Mouse (Mus musculus) erythroblast, embryonic 14.5 days (primary cell): ENCODE results near the gene Bcl9l. TPM values are rescaled to one million over a fixed set of nuclear protein-coding genes. Genes with fewer than 3 reads are reported as not detected.

Experiments used
- H3K27me3 ChIP-seq: 2 replicates; pipeline ENCODE4 v1.6.1; 2012; ENCODE audit warnings: inconsistent platforms; ENCODE audit not compliant: control insufficient read depth
- H3K36me3 ChIP-seq: 2 replicates; pipeline ENCODE4 v1.6.1; 2012; ENCODE audit warnings: mild to moderate bottlenecking, inconsistent platforms; ENCODE audit not compliant: control insufficient read depth
- H3K4me1 ChIP-seq: 2 replicates; pipeline ENCODE4 v1.6.1; 2012; ENCODE audit warnings: inconsistent platforms; ENCODE audit not compliant: control insufficient read depth
- H3K4me3 ChIP-seq: replicated peaks from 2 replicates; pipeline ENCODE3; 2012; ENCODE audit warnings: moderate library complexity, mild to moderate bottlenecking, inconsistent platforms
- H3K9me3 ChIP-seq: 2 replicates; pipeline ENCODE4 v1.6.1; 2012; ENCODE audit warnings: low read length, inconsistent platforms, mixed read lengths; ENCODE audit not compliant: control insufficient read depth
- GATA1 ChIP-seq: IDR thresholded peaks from 2 replicates; pipeline ENCODE4 v1.6.1; 2012; ENCODE audit warnings: low read length, inconsistent platforms, mixed read lengths
- TAL1 ChIP-seq: IDR thresholded peaks from 3 replicates; pipeline ENCODE4 v1.6.1; 2012; ENCODE audit warnings: low read length, inconsistent platforms, mixed read lengths
- polyA plus RNA-seq: library from polyadenylated mRNA; stranded (reverse); fragments of >175 nt; gene quantifications from 2 replicates; pipeline ENCODE4 v1.2.3, GENCODE M21; 2012

The Bcl9l gene
- polyA plus RNA-seq, 1 experiment = 0.06 TPM

DNA sequence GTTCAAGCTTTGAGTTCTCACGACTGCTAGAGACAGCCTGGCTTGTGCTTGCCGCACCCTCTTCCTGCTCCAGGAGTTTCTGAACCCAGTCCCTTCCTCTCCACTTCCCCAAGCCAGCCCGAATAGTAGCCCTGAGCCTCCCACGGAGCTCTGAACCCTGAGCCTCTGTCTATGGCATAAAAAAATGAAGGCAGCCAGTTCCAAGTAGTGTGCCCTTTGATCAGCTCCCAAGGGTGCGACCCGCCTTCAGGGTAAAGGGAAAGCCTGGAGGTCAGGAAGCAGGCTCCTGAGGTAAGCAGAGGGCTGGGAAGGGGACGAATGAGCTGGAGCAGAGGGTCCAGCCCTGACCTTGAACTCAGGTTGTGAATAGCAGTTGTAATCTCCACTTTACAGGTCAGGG lies 14.4 kb upstream of the Bcl9l start:
- H3K27me3 ChIP-seq = no peaks in the 10 kb centered on the region; the same call in 1 of the 2 replicates
- no peak for TF ChIP-seq GATA1
- no peak for TF ChIP-seq TAL1
- H3K4me3 ChIP-seq = no peak overlapping the region

DNA sequence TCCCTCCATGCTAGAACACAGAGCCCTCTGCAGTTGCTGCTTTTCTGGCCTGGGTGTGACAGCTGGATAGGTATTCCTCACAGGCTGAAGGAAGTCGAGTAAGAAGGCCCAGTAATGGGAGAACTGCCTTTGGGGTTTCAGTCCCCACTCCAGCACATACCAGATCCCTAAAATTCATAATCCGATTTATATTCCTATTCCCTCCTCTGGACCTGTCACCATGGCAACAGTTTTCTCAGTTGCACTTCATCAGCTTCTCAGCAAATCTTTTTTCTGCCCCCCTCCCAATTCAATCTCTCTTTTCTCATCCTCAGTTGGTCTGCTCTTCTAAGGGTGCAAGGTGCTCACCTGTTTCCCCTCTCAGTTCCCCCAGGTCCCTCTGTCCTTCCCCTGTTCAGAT lies 13.8 kb upstream of the Bcl9l start:
- no peaks in the 10 kb centered on the region for H3K36me3 ChIP-seq
- no peaks in the 10 kb centered on the region for H3K4me1 ChIP-seq
- TF ChIP-seq TAL1 (no peak), GATA1 (no peak)
- no peak overlapping the region for H3K4me3 ChIP-seq
- H3K9me3 ChIP-seq = no peaks in the 10 kb centered on the region
- H3K27me3 ChIP-seq = no peaks in the 10 kb centered on the region; the same call in 1 of the 2 replicates

More for the DNA sequence above, 14.4 kb upstream of the Bcl9l start:
- H3K9me3 ChIP-seq = no peaks in the 10 kb centered on the region
- H3K4me1 ChIP-seq = no peaks in the 10 kb centered on the region
- H3K36me3 ChIP-seq = no peaks in the 10 kb centered on the region

DNA sequence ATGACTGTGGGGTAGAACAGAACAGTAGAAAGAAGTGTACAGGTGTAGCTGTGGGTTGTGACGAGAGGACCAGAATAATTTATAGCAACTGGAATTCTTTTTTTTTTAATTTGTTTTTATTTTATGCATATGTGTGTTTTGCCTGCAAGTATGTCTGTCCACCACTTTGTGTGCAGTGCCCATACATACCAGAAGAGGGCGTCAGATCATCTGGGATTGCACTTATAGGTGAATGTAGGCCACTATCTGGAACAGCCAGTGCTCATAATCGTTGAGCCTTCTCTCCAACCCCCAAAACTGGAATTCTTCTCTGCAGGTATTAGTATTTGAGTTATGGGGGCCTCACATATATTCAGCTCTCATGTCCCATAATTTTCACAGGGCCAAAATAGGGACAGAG lies 9.4 kb upstream of the Bcl9l start:
- no peak for TF ChIP-seq TAL1
- no peak for TF ChIP-seq GATA1
- peaks cover 11% of the 10 kb centered on the region for H3K27me3 ChIP-seq
- peaks cover 6% of the 10 kb centered on the region for H3K4me1 ChIP-seq
- H3K4me3 ChIP-seq = no peak overlapping the region
- no peaks in the 10 kb centered on the region for H3K9me3 ChIP-seq
- H3K36me3 ChIP-seq = no peaks in the 10 kb centered on the region

DNA sequence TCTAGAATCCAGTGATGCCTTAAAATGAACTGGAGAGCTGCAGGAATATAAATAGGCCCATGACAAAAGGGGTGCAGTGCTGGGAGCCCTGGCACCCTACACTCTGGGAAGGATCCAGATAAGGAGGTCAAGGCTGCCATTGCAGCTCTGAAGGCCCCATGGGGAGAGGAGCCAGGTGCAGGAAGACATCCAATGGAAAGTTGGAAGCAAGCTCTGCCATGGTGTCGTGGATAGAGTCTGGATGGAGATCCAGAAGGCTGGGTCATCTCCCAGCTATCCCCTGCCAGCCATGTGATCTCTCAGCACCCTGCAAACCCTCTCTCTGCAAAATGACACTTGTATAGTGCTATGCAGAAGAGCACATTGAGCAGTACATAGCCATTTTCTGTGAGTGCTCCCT lies 8.3 kb upstream of the Bcl9l start:
- Histone ChIP-seq H3K4me3 (no peak overlapping the region), H3K27me3 (peaks cover 22% of the 10 kb centered on the region), H3K4me1 (peaks cover 16% of the 10 kb centered on the region), H3K36me3 (no peaks in the 10 kb centered on the region), H3K9me3 (no peaks in the 10 kb centered on the region)
- TF ChIP-seq TAL1 = no peak
- TF ChIP-seq GATA1 = no peak

DNA sequence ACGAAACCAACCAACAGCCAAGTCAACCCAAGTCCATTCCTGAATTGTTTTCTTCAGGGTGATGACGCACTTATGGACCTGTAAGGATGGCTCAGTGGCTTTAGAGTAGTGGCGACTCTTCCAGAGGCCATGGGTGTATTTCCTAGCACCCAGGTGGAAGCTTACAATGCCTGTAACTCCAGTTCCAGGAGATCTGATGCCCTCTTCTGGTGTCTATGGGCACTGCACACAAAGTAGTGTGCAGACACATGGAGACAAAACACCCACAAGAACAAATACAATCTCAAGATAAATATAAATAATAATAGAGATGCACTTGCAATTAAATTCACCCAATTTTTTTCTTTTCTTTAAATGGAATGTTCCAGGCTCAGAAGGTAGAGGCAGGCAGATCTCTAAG lies 6.7 kb upstream of the Bcl9l start:
- TF ChIP-seq GATA1 (no peak), TAL1 (no peak)
- no peaks in the 10 kb centered on the region for H3K36me3 ChIP-seq
- peaks cover 23% of the 10 kb centered on the region for H3K4me1 ChIP-seq
- H3K27me3 ChIP-seq = peaks cover 38% of the 10 kb centered on the region
- no peak overlapping the region for H3K4me3 ChIP-seq
- H3K9me3 ChIP-seq = no peaks in the 10 kb centered on the region

DNA sequence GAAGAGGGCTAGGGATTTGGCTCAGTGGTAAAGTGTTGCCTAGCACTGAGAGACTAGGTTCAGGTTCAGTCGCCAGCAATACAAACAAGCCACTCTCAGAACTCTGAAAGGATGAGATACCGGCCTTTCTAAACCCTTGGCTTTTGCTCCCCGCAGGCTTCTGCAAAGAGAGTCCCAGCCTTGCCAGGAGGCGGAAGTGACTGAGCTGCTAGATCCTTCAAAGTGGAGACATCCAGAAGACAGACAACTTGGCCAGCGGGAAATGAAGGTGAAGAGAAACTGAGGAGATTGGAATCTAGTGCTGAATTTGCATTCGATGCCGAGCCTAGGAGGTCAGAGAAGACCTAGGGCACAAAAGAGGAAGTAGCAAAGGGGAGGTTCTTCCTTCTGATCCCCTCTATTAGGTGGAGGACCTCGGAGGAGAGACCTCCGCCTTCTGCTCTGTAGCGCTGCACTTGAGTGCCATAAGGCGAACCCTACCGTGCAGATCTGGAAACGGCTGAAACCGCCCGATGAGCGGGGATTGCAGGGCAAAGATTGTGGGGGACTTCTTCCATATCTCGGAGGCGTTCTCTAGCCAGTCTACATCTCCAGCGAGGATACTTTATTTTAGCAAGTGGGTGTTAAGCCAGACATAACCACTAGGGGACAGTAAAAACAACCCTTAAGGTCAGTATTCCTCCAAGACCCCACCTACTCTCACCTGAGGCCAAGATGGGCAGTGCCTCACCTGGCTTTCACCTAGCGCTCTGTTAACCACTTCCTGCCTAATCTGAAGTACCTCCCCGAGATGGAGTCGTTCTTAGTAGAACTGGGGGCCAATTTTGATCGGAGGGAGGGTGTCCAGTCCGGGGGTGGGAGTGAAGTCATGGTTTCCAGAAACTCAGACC lies 5.0 kb upstream of the Bcl9l start:
- peaks cover 23% of the 10 kb centered on the region for H3K4me1 ChIP-seq
- peak overlapping the region; percentile 40 for H3K4me3 ChIP-seq
- no peaks in the 10 kb centered on the region for H3K36me3 ChIP-seq
- no peaks in the 10 kb centered on the region for H3K9me3 ChIP-seq
- peaks cover 55% of the 10 kb centered on the region for H3K27me3 ChIP-seq
- TF ChIP-seq TAL1 (no peak), GATA1 (no peak)

DNA sequence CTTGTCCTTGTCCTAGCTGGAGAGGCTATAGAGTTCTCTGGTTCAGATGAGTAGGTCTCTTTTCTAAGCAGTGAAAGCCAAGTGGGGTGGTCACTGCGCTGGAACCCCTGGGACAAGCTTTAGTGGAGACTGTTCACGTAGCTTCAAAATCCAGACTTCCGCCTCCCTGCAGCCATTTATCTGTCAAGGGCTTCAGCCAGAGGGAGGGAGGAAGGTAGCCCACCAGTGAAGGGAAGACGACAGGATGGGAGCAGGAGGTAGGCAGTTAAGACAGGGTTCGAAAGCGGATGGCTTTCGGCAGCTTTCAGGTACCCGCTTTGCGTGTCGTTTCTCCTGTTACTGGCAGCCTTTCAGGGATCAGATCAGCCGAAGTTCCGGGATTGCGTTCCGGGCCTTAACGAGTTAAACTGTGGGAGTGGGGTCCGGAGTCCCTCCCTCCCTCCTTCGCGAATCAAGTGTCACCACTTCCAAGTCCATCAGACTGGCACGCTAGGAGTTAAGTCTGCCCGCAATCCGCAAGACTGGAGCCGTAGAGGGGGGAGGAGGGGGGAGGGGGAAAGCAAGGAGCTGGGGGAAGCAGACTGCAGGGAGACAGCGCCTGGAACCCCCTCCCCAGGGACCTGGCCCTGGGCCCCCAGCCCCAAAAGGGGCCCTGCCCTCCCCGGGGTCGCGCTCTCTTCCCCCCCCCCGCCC lies 4.2 kb upstream of the Bcl9l start:
- peaks cover 27% of the 10 kb centered on the region for H3K4me1 ChIP-seq
- H3K9me3 ChIP-seq = no peaks in the 10 kb centered on the region
- H3K4me3 ChIP-seq = peak overlapping the region; percentile 40
- H3K36me3 ChIP-seq = no peaks in the 10 kb centered on the region
- H3K27me3 ChIP-seq = peaks cover 63% of the 10 kb centered on the region
- TF ChIP-seq GATA1 = no peak
- TF ChIP-seq TAL1 = no peak

DNA sequence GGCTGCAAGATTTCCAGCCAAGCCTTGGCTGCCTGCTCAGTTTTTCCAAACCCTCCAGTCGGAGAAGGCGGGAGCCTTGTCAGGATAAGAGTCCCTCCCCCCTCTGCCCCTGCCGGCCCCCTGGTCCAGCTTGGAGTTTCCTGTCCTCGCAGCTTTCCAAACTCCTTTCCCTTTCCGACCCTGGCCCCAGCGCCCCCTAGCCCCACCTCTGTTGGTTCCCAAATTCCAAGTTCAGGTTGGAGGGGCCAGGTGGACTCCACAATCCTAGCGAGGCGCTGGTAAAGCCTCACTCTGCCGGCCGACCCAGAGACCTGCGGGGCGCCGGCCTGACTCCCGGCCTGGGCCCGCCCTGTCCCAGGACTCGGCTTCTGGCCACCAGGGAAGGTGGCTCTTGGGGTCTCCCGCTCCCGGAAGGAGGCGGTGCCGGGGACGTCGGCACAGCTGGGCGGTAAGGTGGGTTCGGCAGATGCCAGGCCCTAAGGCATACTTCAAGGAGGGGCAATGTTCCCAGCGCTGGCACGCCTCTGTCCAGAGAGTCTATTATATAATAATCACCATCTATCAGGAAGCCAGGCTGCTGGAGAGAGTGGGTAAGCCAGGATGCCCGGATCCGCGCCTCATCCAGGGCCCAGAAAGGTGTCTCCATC lies 3.5 kb upstream of the Bcl9l start:
- TF ChIP-seq GATA1 = no peak
- TF ChIP-seq TAL1 = no peak
- peaks cover 28% of the 10 kb centered on the region for H3K4me1 ChIP-seq
- H3K27me3 ChIP-seq = peaks cover 70% of the 10 kb centered on the region

More for the DNA sequence above, 3.5 kb upstream of the Bcl9l start:
- no peaks in the 10 kb centered on the region for H3K9me3 ChIP-seq
- peak overlapping the region; percentile 48 for H3K4me3 ChIP-seq
- H3K36me3 ChIP-seq = no peaks in the 10 kb centered on the region
